Mouse (Mus musculus) left cerebral cortex, adult 8-10 months (tissue): ENCODE measurements around the gene Rbfox2. TPM values are rescaled to one million over a fixed set of nuclear protein-coding genes. Genes with fewer than 3 reads are reported as not detected.

Source experiments
- DNase-seq, 2 experiments: peaks; one replicate each; pipeline ENCODE4 v3.0.0; 2022; ENCODE audit warnings: low spot score in 2 of 2
- total RNA-seq, 4 experiments: library from RNA; stranded (reverse); gene quantifications; 2 replicates each; pipeline ENCODE4 v1.2.4; 2022

Rbfox2 gene
- total RNA-seq, 4 experiments from 2014 or later, result 211 to 245 (median 225) TPM

GRCm38 (mm10) chr15:77332272-77332991 lies 25.6 kb upstream of the Rbfox2 start:
- DNase-seq, result peak in 1 of 2 experiments; percentile 84

DNA sequence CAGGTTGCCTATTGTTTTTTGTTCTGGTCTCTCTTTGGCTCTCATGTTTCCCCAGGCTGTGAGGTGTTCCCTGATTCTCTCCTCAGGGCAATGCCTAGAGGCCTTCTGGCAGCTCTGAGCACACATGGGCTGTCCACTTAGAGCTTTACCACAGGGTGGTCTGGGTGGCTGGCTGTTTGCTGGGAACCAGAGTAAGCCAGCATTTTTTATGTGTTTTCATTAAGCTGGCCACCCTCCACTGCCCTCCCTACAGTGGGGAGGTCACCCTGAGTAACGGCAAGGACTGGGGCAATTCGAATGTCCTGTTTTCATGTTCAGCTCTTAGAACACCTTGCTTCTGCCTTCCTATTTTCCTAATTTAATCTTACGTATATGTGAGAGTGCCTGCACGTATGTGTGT lies 24.6 kb upstream of the Rbfox2 start:
- no peak for DNase-seq

DNA sequence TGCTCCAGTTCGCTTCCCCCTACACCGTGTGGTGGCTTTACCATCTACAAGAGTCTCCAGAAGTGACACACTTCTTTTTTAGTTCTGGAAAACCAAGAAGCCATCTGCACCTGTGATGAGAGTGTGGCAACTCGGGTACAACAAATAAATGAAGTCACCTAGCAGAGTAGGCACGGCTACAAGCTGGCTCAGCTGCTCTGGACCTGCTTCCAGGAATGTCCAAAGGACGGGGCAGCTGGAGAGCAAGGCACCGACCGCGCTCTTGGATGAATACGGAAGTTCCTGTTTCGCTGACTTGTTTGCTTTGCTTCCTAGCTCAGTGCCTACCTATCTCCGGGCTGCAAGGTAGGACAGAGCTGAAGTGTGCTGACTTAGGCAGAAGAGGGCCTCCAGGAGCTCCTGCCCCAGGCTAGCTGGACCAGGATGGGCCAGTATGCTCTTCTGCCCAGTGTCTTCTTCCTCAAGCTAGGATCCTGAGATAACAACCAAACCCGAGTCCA lies 22.9 kb upstream of the Rbfox2 start:
- DNase-seq, result no peak

DNA sequence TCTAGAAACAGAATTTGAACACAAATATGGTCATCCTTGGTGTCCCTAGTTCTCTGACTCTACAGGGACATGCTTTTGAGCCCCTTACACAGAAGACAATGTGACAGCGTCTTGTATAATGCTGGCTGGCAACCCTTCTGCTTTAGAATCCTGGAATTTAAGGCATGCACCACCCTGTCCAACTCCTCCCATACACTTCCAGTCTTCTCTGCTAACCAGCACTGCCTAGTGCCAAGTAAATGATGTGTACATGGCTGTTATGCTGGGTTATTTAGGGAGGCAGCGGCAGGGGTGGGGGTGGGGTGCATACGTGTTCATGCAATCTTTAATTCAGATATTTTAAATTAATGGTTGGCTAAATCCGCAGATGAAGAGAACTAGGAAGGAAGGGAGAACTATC lies 19.6 kb upstream of the Rbfox2 start:
- no peak for DNase-seq

GRCm38 (mm10) chr15:77324426-77324825 lies 17.6 kb upstream of the Rbfox2 start:
- no peak for DNase-seq

DNA sequence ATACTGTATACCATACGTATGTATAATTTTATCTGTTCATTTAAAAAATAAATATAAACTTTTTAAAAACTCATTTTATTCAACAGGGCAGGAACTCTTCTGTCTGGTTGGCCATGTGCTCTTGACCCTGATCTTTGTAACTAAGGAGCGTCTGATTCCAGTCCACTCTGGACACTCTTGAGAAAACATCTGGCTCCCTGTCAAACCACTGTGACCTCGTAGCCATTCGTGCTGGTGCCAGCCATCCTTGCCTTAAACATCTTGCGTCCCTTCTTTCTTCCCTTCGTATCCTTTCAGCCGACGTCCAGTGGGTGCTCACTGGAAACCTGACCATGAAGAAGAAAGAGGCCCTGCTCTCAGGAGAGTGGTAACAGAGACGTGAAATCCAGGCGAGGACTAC lies 16.4 kb upstream of the Rbfox2 start:
- DNase-seq, result no peak

DNA sequence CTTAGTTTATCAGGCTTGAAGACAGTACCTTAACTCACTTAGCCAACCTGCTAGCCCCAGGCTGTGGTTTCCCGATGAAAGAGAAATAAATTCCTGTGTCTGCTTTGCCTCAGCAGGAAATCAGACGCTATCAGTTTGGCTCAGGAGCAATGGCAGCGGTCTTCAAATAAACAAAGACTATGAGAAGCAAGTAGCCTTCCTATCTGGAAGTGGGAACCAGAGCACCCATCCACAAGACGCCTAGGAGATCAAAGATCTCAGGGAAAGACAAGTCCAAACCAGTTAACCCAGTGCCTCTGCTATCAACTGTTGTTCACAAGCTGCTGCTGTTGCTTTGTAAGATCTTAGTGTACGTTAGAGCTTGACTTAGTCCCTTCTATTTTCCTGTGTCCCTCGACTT lies 6.9 kb upstream of the Rbfox2 start:
- no peak for DNase-seq

GRCm38 (mm10) chr15:77312796-77313195 lies 6.0 kb upstream of the Rbfox2 start:
- no peak for DNase-seq

- no peak for DNase-seq
These were observed 1.1 kb upstream of the Rbfox2 start for GRCm38 (mm10) chr15:77307767-77308495.

DNA sequence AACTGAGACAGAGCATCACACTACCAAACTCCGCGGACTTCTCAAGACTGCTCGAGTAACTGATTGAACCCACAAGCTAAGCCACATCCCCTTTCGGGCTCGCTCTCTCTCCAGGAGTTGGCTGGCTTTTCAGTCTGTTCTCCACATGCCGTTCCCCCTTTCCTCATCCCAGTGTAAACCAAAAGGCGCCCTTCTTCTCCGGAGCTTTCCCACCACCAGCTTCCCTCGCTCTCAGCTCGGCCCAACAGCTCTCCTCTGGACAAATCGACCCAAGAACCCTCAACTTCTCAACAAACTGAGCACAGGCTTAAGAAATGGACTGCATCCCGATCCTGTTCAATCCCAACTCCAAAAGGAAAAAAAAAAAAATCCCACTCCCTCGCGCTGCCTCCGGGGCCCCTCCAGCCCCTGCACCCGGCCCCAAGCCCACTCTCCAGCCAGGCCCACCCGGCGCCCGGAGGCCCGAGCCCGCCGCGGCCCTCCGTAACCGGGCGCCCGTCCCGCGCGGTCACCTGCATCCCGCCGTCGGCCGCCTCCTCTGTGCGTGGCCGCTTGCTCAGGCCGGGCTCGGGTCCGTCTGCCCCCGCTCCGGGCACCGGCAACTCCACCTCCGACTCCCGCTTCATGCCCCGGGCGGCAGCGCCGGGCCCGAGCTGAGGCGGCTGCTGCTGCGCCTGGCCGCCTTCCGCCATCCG lies 805 bp downstream of the Rbfox2 start:
- DNase-seq, result peak in 1 of 2 experiments; percentile 15

DNA sequence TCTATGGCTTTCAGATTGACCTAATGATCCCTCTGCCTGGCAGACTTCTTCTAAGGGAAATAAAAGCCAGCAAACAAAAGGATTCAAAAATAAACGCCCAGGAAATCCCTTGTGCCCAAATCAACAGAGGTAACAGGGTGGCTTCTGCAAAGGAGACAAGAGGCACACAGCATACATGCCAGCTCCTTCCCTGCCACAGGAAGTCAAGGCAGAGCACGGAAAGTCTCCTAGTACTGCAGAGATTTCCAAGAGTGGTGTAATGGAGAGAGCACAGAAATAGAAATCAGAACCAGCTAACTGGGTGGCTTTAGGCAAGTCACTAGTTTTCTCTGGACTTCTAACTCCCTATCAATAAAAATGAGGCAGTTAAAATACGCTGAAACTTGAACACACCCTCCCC lies 1.8 kb downstream of the Rbfox2 start:
- DNase-seq, result no peak

DNA sequence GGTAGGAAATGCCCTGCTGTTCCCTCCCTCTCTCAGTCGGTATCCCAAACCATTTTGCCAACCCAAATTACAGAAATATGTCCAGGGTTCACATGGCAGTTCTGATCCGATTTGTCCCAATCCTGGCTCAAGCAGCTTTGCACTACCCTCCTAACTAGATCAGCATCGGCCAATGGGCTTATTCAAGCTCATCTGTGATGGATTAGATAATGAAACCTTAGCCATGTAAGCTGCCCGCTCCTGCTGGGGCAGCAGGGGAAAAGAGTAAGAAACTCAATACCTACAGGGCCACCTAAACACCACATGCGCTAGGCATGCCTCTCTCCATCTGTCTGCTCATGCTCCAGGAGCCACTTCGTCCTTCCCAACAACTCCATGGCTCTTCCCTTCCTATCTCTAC lies 5.7 kb downstream of the Rbfox2 start:
- no peak for DNase-seq

- no peak for DNase-seq
These were observed 8.2 kb downstream of the Rbfox2 start for GRCm38 (mm10) chr15:77298564-77298963.

- DNase-seq, result no peak
These were observed 10.2 kb downstream of the Rbfox2 start for GRCm38 (mm10) chr15:77296635-77297034.

DNA sequence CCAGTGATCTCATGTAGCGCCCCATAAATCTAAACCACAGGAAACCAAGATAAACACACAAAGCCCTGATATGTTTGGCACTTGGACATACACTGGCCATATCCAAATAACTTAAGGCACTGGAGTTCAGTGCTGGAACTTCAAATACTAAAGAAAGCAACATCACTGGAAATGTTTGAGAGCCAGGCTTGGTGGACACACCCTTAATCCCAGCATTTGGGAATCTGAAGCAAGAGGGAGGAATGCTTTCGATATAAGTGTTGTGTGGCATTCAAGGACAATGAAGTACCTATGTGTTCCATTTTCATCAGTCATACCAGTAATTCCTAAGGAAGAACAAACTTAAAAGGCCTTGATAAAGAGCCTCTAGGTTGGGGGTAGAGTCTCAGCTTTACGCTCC lies 13.3 kb downstream of the Rbfox2 start:
- no peak for DNase-seq

GRCm38 (mm10) chr15:77292381-77292780 lies 14.4 kb downstream of the Rbfox2 start:
- DNase-seq, result no peak

DNA sequence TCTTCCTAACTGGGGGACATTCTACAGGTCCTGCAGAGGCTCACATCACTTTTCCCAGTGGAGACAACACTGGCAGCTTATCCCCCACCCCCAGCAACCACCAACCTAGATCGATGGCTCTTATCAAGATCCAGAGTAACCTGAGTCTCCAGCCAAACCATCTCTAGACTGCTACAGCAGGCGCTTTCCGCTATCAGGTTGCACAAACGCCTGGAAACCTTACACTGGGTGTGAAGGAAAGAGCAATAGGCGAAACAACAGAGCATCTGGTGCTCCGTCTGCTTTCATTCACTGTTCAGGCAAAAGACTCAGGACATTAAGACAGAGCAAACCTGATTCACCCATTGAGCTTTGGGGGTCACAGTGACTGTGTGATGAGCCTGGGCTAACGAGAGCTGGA lies 15.3 kb downstream of the Rbfox2 start:
- no peak for DNase-seq

GRCm38 (mm10) chr15:77290352-77290751 lies 16.5 kb downstream of the Rbfox2 start:
- no peak for DNase-seq

- no peak for DNase-seq
These were observed 26.7 kb downstream of the Rbfox2 start for GRCm38 (mm10) chr15:77280130-77280529.

DNA sequence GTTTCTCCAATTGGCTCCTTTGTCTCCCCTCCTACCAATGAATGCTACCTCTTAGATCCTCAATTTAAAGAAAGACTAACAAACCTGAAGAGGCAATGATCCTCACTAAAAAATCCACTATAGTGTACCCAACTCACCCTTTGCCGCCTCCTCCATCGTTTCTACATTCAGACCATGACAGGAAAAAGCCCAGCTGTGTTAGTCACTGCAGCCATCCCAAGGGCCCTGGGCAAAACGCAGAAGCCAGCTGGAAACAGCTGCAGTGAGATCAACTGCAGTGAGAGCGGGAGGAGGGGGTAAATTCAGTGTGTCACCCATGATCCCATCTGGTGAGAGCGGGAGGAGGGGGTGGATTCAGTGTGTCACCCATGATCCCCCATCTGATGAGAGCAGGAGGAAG lies 28.0 kb downstream of the Rbfox2 start:
- DNase-seq, result no peak

DNA sequence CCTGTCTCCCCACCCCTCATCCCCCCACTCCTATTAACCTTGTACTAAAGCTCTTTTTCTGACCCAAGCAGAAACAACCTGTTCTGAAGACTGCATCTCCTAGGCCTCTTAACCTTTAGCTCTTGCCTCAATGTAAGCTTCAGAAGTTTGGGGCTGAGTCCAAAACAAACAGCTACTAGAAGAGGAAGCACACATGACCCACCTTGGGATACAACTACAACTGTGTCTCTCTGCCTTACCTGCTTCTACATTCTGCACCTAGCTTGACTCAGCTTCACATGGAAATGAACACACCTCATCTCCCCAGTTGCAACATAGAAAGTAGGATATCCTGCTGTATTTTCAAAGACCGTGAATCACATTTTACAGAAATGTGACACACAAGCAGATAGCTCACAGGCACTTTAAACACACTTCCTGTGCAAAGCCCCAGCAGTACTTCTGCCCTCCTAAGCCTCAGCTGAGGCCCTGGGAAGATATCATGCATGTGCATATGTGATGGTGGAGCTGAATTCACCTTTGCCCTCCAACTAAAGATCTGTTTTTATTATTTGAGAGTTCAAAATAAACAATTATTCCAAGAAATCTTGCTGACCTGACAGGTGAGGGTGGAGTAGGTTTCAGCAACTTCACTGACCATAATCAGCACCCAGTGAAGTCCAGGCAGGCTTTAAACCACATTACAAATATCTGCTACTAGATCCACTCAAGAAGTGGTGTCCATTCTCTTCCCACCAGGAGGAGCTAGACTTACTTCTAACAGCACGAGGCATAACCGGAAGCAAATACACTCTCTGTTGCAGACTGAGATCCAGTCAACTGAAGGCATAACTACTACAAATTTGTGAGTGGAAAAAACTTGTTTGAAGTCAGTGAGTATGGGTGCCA lies 29.7 kb downstream of the Rbfox2 start:
- no peak for DNase-seq
